Mouse (Mus musculus) heart, adult 9 months (tissue): ENCODE data around the gene Pet117.

ENCODE experiments used
- DNase-seq, 2 experiments: peaks; one replicate each; pipeline ENCODE4 v3.0.0; 2022; ENCODE audit warnings: low spot score in 2 of 2

The Pet117 gene

DNA sequence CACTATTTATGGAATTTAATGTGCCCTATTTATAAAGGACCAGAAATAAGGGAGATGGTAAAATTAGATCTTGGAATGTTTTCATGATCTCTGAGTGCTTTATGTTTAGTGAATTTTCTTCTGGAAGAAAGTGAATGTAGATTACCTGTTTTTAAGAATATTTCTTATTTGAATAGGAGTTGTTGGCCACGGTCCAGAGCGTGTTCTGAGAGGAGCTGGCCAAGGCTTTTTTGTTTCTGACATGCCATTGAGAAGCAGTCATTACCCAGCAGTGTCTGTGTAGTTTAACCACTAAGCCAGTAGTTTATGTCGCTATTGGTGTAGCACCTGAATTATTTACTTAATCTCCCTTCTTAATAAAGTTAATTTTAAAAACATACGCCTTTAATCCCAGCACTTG is 12.9 kb downstream of the Pet117 start:
- DNase-seq: no peak

DNA sequence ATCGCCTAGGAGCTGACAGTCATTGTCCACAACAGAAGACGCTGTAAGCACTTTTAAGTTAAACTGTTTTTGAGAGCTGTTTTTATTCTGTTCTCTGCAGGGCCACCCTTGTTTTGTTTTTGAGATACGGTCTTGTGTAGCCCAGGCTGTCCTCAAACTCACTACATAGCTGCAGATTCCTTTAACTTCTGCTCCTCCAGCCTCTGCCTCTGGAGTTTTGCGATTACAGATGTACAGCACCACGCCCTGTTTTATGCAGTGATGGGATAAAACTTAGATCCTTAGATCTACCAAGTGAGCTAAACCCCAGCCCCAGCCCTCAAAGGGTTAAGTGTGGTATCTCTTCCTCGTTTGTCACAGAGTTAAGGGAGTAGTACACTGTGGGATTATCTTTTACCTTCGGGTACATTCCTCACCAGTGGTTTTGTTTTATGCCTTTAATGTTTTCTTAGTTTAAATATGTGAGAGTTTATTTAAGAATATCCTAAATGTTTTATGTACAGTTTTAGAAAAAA is 13.9 kb downstream of the Pet117 start:
- DNase-seq: no peak

DNA sequence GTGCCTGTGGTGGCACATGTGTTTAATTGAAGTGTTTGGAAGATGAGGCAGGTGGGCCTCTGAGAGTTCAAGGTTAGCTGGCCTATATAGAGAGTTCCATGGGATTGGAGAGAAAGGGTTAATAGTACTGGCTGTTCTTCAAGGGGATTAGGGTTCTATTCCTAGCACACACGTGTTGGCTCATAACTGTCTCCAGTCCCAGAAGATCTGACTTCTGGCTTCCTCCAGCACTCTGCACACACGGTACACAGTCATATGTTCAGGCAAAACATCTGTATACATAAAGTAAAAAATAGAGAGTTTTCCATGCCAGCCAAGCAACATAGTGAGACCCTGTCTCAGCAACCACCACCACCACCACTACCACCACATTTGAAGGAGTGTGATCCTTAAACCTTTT is 17.5 kb downstream of the Pet117 start:
- DNase-seq: no peak

DNA sequence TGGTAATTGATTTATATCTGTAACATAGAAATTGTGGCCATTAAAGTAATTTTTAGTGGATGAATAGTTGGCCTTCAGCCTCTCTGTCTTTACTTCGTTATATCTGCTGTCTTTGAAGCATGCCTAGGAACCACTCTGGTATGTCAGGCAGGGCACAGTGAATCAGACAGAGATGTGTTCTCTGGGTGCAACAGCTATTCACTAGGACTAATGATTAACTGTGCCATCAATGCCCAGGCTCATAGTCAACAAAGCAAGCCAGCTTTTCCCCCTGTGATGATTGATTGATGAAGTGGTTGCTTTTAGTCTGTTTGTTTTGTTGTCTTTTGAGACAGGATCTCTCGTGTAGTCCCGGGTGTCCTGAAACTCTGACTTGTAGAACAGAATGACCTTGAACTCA is 19.6 kb downstream of the Pet117 start:
- no peak for DNase-seq

DNA sequence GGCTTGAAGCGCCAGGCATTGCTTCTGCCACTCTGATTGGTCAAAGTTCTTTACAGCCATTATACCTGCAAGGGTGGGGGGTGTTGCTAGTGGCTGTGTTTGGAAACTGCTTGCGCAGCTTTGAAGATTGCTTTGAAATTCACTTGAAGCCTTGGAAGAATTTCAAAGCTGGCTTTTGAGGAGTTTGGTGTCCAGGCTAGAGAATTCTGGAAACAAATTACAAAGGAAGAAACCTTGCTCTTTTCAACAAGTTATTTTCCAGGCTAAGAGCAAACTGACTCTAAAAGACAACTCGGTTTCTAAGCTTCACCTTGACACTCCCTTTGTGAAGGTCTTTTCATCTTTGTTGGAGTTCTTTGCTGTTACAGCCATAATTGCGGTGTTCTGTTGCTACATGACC is 30.7 kb downstream of the Pet117 start:
- no peak for DNase-seq

DNA sequence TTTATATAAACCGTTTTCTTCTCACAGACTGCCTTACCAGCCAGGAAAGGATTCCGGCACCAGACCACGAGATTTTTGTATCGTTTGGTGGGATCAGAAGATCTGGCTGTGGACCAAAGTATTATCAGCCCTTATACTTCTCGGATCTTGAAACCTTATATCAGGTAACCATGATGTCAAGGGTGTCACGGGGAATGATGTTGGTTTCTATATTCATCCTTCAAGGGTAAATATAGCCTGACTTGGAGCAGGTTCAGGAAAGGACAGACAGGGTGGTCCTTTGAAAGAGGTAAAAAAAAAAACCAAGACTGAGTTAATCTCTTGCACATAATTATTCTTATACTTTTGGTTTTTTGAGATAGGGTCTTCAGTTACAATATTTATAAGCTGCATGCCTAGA is 31.9 kb downstream of the Pet117 start:
- DNase-seq: peak in 1 of 2 experiments; percentile 18

DNA sequence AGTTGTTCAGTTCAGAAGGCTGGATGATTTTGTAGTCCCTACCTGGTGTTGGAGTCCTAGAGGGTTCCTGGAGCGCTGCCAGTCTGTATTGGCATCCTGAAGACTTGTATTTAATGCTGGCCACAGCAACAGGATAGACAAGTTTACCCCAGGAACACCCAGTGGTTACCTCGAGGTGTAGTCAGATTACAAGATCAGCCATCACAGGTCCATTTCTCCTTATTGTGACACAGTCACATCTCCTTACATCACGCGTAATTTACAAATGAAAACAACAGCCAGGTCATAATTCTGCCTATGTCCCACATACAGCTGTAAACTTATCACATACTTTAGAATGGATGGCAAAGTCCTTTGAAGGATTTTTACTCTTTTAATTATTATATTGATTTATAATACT is 40.2 kb downstream of the Pet117 start:
- no peak for DNase-seq

DNA sequence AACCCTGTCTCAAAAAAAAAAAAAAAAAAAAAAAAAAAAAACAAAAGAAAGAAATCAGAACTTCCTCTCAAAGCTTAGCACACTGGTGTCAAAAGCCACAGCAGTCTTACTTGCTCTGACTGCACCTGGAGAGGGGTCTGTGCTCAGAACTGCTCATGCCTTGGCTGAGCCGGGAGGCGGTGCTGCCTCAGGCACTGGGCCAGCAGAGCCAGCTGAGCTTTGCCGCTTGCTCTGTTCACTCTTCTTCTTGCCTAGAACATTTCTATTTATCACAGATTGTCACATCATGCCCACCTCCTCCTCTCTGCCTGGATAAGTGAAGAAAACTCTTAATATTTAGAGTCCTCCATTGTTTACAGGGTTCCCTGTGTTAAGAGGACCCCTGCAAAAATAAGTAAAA is 41.8 kb downstream of the Pet117 start:
- DNase-seq: no peak

DNA sequence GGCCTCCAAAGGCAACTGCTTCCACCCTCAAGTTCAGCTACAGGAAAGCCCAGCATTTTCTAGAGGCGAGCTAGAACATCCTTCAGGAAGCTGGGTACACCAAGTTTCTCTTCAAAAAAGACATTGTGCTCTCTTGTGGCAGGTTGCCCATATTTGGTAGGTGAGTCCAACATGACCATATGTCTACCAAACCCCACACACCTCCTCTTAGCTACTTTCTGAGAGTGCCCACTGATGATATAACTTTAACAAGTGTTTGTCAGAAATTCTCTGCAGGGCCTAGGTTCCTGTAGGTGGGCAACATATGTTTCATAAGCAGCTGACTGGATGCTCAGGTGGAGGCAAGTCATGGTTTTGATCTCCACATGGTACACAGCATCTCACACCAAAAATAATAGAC is 45.9 kb downstream of the Pet117 start:
- no peak for DNase-seq

DNA sequence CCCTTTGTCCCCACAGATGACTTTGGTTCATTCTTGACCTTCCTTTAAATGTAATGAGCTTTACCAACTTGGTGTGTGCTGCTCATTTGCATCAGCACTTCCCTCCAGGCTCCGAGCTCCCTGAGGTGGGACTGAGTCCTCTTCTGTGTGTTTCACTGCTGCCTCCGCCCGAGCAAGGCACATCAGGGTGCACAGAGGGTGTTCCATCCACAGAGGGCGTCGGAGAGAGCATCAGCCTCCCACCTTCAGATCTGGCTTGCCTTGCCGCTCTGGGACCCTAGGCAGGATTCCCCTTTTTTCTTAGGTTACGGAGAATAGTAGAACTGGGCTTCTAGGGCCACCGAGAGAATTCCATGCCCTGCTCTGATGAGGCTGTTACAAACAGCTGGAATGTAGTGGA is 48.1 kb downstream of the Pet117 start:
- DNase-seq: no peak

DNA sequence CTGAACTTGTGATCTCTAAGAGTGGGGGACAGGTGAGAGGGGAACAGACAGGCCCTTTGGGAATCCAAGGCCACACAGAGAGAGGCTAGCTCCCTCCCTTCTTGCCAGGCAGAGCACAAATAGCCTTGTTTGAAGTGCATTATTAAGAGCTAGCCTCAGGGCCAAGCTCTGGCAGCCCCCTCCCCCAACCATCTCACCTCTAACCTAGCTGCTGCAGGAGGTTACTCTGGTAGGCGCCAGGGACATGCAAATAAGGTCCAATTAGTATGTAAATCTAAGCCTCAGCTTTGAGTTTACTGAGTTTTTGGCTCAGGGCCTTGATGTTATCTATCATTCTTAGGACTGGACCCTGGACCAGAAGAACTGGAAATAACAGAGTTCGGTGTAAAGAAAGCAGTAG is 49.3 kb downstream of the Pet117 start:
- no peak for DNase-seq

DNA sequence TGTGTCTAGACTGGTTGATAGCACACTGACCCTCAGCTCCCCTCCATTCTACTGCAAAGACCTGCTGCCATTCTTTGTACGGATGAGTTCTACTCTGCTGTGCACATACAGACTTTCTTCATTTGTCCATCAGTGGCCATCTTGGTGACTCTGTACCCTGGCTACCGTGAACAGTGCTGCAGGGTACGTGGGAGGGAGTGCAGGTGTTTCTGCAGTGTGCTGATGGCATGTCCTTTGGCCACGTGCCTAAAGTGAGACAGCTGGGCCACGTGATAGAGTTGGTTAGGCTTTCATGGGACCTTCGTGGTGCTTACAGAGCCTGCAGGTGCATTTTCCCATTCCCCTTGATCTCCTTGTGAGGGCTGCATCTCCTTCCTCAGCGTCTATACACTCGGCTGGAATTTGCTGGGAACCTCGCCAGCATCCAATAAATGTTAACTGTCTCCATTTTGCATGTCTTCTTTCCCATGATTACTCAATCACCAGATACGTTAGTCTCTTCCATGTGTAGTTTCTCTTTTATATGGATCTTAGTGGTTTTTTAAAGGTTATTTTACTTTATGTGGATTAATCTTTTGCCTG is 53.4 kb downstream of the Pet117 start:
- no peak for DNase-seq
